Mouse (Mus musculus) kidney, adult 11 months (tissue): ENCODE measurements at regions not wholly inside any gene's neighbourhood (a gene's known extent, or its start where the extent isn't known, plus 50 kb on each side); places are given as distances from the start of the nearest gene placed in this dataset.

Source experiments
- DNase-seq: peaks from one replicate; pipeline ENCODE4 v3.0.0; 2022

- no peak for DNase-seq
Observed at GRCm38 (mm10) chr13:103613333-103613725, 161.1 kb downstream of the Srek1 start.

- DNase-seq = no peak
Observed at GRCm38 (mm10) chr13:103612720-103613332, 161.6 kb downstream of the Srek1 start.

GRCm38 (mm10) chr13:103602302-103602701 is 172.1 kb downstream of the Srek1 start:
- DNase-seq = peak; percentile 10

GRCm38 (mm10) chr13:103592371-103592770 is 182.0 kb downstream of the Srek1 start:
- peak; percentile 33 for DNase-seq

GRCm38 (mm10) chr13:103591874-103592273 is 182.5 kb downstream of the Srek1 start:
- no peak for DNase-seq

- DNase-seq = peak; percentile 16
Observed at GRCm38 (mm10) chr13:103591381-103591780, 183.0 kb downstream of the Srek1 start.

GRCm38 (mm10) chr13:103589646-103590045 is 184.8 kb downstream of the Srek1 start:
- DNase-seq = no peak

GRCm38 (mm10) chr13:103576856-103577255 is 197.6 kb downstream of the Srek1 start:
- DNase-seq = no peak

GRCm38 (mm10) chr13:103564715-103565114 is 209.7 kb downstream of the Srek1 start:
- DNase-seq = no peak

GRCm38 (mm10) chr13:103561795-103562705 is 212.4 kb downstream of the Srek1 start:
- DNase-seq = no peak

- no peak for DNase-seq
Observed at GRCm38 (mm10) chr13:103558915-103559314, 215.5 kb downstream of the Srek1 start.

GRCm38 (mm10) chr13:103539577-103539976 is 205.3 kb upstream of the Mast4 start:
- no peak for DNase-seq

GRCm38 (mm10) chr13:103513825-103514224 is 179.5 kb upstream of the Mast4 start:
- no peak for DNase-seq

GRCm38 (mm10) chr13:103512476-103512875 is 178.2 kb upstream of the Mast4 start:
- no peak for DNase-seq

GRCm38 (mm10) chr13:103504987-103505386 is 170.7 kb upstream of the Mast4 start:
- DNase-seq = no peak

GRCm38 (mm10) chr13:103499376-103499775 is 165.1 kb upstream of the Mast4 start:
- DNase-seq = no peak

- DNase-seq = no peak
Observed at GRCm38 (mm10) chr13:103494371-103494770, 160.1 kb upstream of the Mast4 start.

- no peak for DNase-seq
Observed at GRCm38 (mm10) chr13:103493567-103493966, 159.3 kb upstream of the Mast4 start.

GRCm38 (mm10) chr13:103490049-103490448 is 155.8 kb upstream of the Mast4 start:
- DNase-seq = no peak

GRCm38 (mm10) chr13:103484092-103484491 is 149.8 kb upstream of the Mast4 start:
- DNase-seq = no peak

- DNase-seq = peak; percentile 21
Observed at GRCm38 (mm10) chr13:103483392-103483791, 149.1 kb upstream of the Mast4 start.

- DNase-seq = no peak
Observed at GRCm38 (mm10) chr13:103476328-103476727, 142.0 kb upstream of the Mast4 start.

GRCm38 (mm10) chr13:103472216-103472615 is 137.9 kb upstream of the Mast4 start:
- no peak for DNase-seq

- DNase-seq = no peak
Observed at GRCm38 (mm10) chr13:103470141-103470540, 135.8 kb upstream of the Mast4 start.
